Mouse (Mus musculus) intestine, embryonic 14.5 days (tissue): Measurements from ENCODE around the gene Gm10600. TPM values are rescaled to one million over a fixed set of nuclear protein-coding genes. Genes with fewer than 3 reads are reported as not detected.
"Not testable (repeated sequence)": the region's sequence is repeated elsewhere in the genome, so short reads cannot be mapped to it uniquely, and the experiment has no call there.

ENCODE experiments used
- ATAC-seq: fragments of 200-750 bp; cut with Nextera tagmentation; replicated peaks from 2 replicates; pipeline ENCODE4 v1.8.0; 2017; ENCODE audit warnings: low read depth, moderate number of reproducible peaks, moderate TSS enrichment, moderate library complexity; ENCODE audit not compliant: low FRiP score, low TSS enrichment
- DNase-seq: peaks from one replicate; pipeline ENCODE4 v3.0.0-alpha.2; 2018; ENCODE audit warnings: low spot score
- H3K27ac ChIP-seq: fragments of 300-500 bp; sonication (generic); 2 replicates; pipeline ENCODE4 v1.5.1; 2014; ENCODE audit warnings: low read depth, mild to moderate bottlenecking, control low read depth
- H3K27me3 ChIP-seq: fragments of 300-500 bp; sonication (generic); replicated peaks from 2 replicates; pipeline ENCODE4 v1.6.1; 2014; ENCODE audit warnings: low read length, control low read depth; ENCODE audit not compliant: control insufficient read depth, insufficient read depth
- H3K36me3 ChIP-seq: fragments of 300-500 bp; sonication (generic); 2 replicates; pipeline ENCODE4 v1.6.1; 2014; ENCODE audit warnings: low read length, control low read depth; ENCODE audit not compliant: control insufficient read depth, insufficient read depth
- H3K4me1 ChIP-seq: fragments of 300-500 bp; sonication (generic); replicated peaks from 2 replicates; pipeline ENCODE4 v1.6.1; 2014; ENCODE audit warnings: low read length, control low read depth, mixed read lengths; ENCODE audit not compliant: control insufficient read depth, insufficient read depth
- H3K4me2 ChIP-seq: fragments of 300-500 bp; sonication (generic); 2 replicates; pipeline ENCODE4 v1.6.1; 2014; ENCODE audit warnings: low read length
- H3K4me3 ChIP-seq: fragments of 300-500 bp; sonication (generic); 2 replicates; pipeline ENCODE4 v1.5.1; 2014; ENCODE audit warnings: low read depth, low read length, control low read depth, mixed read lengths
- H3K9ac ChIP-seq: fragments of 300-500 bp; sonication (generic); 2 replicates; pipeline ENCODE4 v1.6.1; 2014; ENCODE audit warnings: mild to moderate bottlenecking, low read length
- H3K9me3 ChIP-seq: fragments of 300-500 bp; sonication (generic); 2 replicates; pipeline ENCODE4 v1.6.1; 2016; ENCODE audit warnings: low read length, control low read depth; ENCODE audit not compliant: control insufficient read depth
- WGBS: fragments of 180-500 bp; shearing (Covaris S2); extraction: QIAGEN DNeasy Blood & Tissue Kit; methylation state at CpG from one replicate; pipeline ENCODE4 v1.1.7; 2014; 5-methylcytosine and 5-hydroxymethylcytosine counted together
- polyA plus RNA-seq: library from polyadenylated mRNA; unstranded; fragments of >200 nt; fragmentation: Nextera tagmentation; extraction: Ambion mirVana; gene quantifications from 2 replicates; pipeline ENCODE4 v1.2.1, GENCODE M21; 2014

The Gm10600 gene
- not detected in 2 replicates for polyA plus RNA-seq

- no CpG with 5 or more reads among the region's 4 CpGs for WGBS
- not testable (repeated sequence) for H3K4me3 ChIP-seq, H3K27me3 ChIP-seq, H3K9me3 ChIP-seq, H3K4me2 ChIP-seq, DNase-seq, H3K4me1 ChIP-seq, H3K27ac ChIP-seq, H3K9ac ChIP-seq, H3K36me3 ChIP-seq, ATAC-seq
Observed at GRCm38 (mm10) chr4:42240339-42240738, at the start of gene Gm10600. Gene Gm10600, plus strand, starts transcription at chr4:42240639.

- not testable (repeated sequence) for H3K9ac ChIP-seq, ATAC-seq, H3K27me3 ChIP-seq, H3K4me2 ChIP-seq, H3K36me3 ChIP-seq, H3K4me3 ChIP-seq, H3K4me1 ChIP-seq, H3K27ac ChIP-seq, DNase-seq, H3K9me3 ChIP-seq
- no CpG with 5 or more reads among the region's 5 CpGs for WGBS
Observed at GRCm38 (mm10) chr4:42255467-42255866, 15.0 kb downstream of the Gm10600 start, which contains the start of gene Ccl21b. Gene Ccl21b, plus strand, starts transcription at chr4:42255767.

Other genes with a start within 250 kb of the Gm10600 start
- gene Gm21093, start 205.9 kb upstream of the Gm10600 start, polyA plus RNA-seq: 0.17 TPM in 1 of 2 replicates, not detected in the other
- gene Gm3893, start 149.4 kb upstream of the Gm10600 start, polyA plus RNA-seq: not detected in 2 replicates
- gene Gm13304, start 125.8 kb upstream of the Gm10600 start, polyA plus RNA-seq: not detected in 2 replicates
- gene Gm13306, start 87.2 kb upstream of the Gm10600 start, polyA plus RNA-seq: not detected in 2 replicates
- gene Gm13305, start 72.0 kb upstream of the Gm10600 start, polyA plus RNA-seq: not detected in 2 replicates
- gene Ccl21b, start 15.1 kb downstream of the Gm10600 start, polyA plus RNA-seq: not detected in 2 replicates
- not detected in 2 replicates for gene Gm21953, start 53.6 kb downstream of the Gm10600 start, polyA plus RNA-seq
- 0.05 TPM in 1 of 2 replicates, not detected in the other for gene Fam205a3, start 77.7 kb downstream of the Gm10600 start, polyA plus RNA-seq
- gene Gm21586, start 198.7 kb downstream of the Gm10600 start, polyA plus RNA-seq: not detected in 2 replicates
- 0.15 and 0.16 TPM in 2 replicates for gene Gm2163, start 226.1 kb downstream of the Gm10600 start, polyA plus RNA-seq